Mouse (Mus musculus) thymus, adult 2 months (tissue): Measurements from ENCODE around the gene Cited4.

Experiments used
- CTCF ChIP-seq: fragments of 200-500 bp; IDR thresholded peaks from 2 replicates; pipeline ENCODE4 v1.5.1; 2012; ENCODE audit warnings: mild to moderate bottlenecking, control low read depth, low read length, moderate library complexity, borderline replicate concordance; ENCODE audit not compliant: control insufficient read depth, poor library complexity, insufficient read depth; ENCODE audit errors: extremely low read depth
- POLR2A ChIP-seq: fragments of 200-500 bp; IDR thresholded peaks from 2 replicates; pipeline ENCODE4 v1.6.1; 2012; ENCODE audit warnings: mild to moderate bottlenecking, low read length, control low read depth, moderate library complexity; ENCODE audit not compliant: control insufficient read depth, poor library complexity, insufficient read depth; ENCODE audit errors: extremely low read depth

DNA sequence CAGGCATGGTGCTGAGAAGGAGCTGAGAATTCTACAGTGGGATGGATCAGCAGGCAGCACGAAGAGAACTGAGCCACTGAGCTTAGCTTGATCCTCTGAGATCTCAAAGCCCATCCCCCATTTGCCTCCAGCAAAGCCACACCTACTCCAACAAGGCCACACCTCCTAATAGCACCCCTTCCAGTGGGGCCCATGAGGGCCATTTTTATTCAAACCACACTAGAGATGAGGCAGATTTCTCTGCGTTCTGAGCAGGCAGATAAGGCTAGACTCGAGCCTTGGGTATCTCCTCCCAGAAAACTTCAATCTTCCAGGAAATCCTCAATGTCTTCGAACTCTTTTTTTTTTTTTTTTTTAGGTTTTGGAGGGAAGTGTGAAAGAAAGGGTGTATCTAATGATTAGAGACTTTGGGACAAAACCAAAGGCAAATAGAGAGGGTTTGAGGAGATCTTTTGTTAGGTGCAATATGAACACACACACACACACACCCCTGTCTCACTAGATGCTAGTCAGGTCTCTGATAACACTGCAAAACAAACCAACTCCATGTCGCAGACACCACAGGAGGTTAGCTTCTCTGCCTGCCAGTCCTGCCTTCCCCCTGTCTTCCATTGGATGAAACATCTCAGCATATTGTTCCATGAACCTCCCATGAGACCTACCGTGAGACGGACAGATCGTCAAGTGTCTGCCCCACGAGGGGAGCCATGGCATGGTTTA is 17.1 kb downstream of the Cited4 start:
- no peak for TF ChIP-seq POLR2A
- no peak for TF ChIP-seq CTCF
